Mouse (Mus musculus) midbrain, embryonic 10.5 days (tissue): Measurements from ENCODE around the gene Gm29609. TPM values are rescaled to one million over a fixed set of nuclear protein-coding genes. Genes with fewer than 3 reads are reported as not detected.
A peak's percentile ranks its signal among the peaks of the same experiment; 100 is the strongest.
"Not testable (repeated sequence)": the region's sequence is repeated elsewhere in the genome, so short reads cannot be mapped to it uniquely, and the experiment has no call there.

Experiments
- DNase-seq: peaks from one replicate; pipeline ENCODE4 v3.0.0-alpha.2; 2017; ENCODE audit warnings: low spot score
- H3K27ac ChIP-seq: fragments of 300-500 bp; sonication (generic); replicated peaks from 2 replicates; pipeline ENCODE4 v1.5.1; 2016; ENCODE audit warnings: mild to moderate bottlenecking
- H3K27me3 ChIP-seq: fragments of 300-500 bp; sonication (generic); 2 replicates; pipeline ENCODE4 v1.6.1; 2016; ENCODE audit warnings: low read depth, mild to moderate bottlenecking; ENCODE audit not compliant: poor library complexity, severe bottlenecking
- H3K36me3 ChIP-seq: fragments of 300-500 bp; sonication (generic); 2 replicates; pipeline ENCODE4 v1.6.1; 2016; ENCODE audit warnings: mild to moderate bottlenecking, moderate library complexity
- H3K4me1 ChIP-seq: fragments of 300-500 bp; sonication (generic); 2 replicates; pipeline ENCODE4 v1.6.1; 2016
- H3K4me3 ChIP-seq: fragments of 300-500 bp; sonication (generic); 2 replicates; pipeline ENCODE4 v1.5.1; 2016; ENCODE audit warnings: mild to moderate bottlenecking, moderate library complexity
- H3K9me3 ChIP-seq: fragments of 300-500 bp; sonication (generic); replicated peaks from 2 replicates; pipeline ENCODE4 v1.6.1; 2016; ENCODE audit warnings: mild to moderate bottlenecking
- WGBS: fragments of 180-500 bp; shearing (Covaris S2); methylation state at CpG from one replicate; pipeline ENCODE4 v1.1.7; 2016; 5-methylcytosine and 5-hydroxymethylcytosine counted together
- polyA plus RNA-seq: library from polyadenylated mRNA; unstranded; fragments of >200 nt; fragmentation: Nextera tagmentation; extraction: Ambion mirVana; gene quantifications from 2 replicates; pipeline ENCODE4 v1.2.1, GENCODE M21; 2016

Gm29609 gene
- polyA plus RNA-seq = 1.7 and 2.1 TPM in 2 replicates

GRCm38 (mm10) chr5:31179766-31180630, at the start of gene Gm29609, which contains the start of gene Gtf3c2:
TSS of gene Gm29609 (minus strand) at chr5:31179911.
TSS of gene Gtf3c2 (minus strand) at chr5:31180144.
- H3K9me3 ChIP-seq = no peaks in the 10 kb centered on the region
- no peaks in the 10 kb centered on the region for H3K27me3 ChIP-seq
- H3K36me3 ChIP-seq = peaks cover 23% of the 10 kb centered on the region
- DNase-seq = peak; percentile 93
- H3K4me3 ChIP-seq = peak within 1 kb of the TSS; percentile 97
- H3K4me1 ChIP-seq = peaks cover 15% of the 10 kb centered on the region
- under 1% methylated on average over 59 of the region's 59 CpGs for WGBS
- peak within 1 kb of the TSS; percentile 95 for H3K27ac ChIP-seq

- Histone ChIP-seq H3K27me3 (no peaks in the 10 kb centered on the region), H3K9me3 (no peaks in the 10 kb centered on the region), H3K4me1 (0 out of 2 replicates have a peak, but pooled peaks cover 2% of the 10 kb centered on the region), H3K4me3 (no peak overlapping the region), H3K27ac (no peak overlapping the region), H3K36me3 (no peaks in the 10 kb centered on the region)
- WGBS = 82% methylated on average over 1 of the region's 1 CpGs
- DNase-seq = no peak
Observed at GRCm38 (mm10) chr5:31226641-31227040, 46.9 kb upstream of the Gm29609 start.

GRCm38 (mm10) chr5:31222696-31223095, 43.0 kb upstream of the Gm29609 start:
- no peak overlapping the region for H3K27ac ChIP-seq
- 94% methylated on average over 9 of the region's 9 CpGs for WGBS

GRCm38 (mm10) chr5:31221304-31221945, 41.7 kb upstream of the Gm29609 start:
- peak overlapping the region; percentile 95 for H3K27ac ChIP-seq
- peak; percentile 57 for DNase-seq
- 12% methylated on average over 11 of the region's 11 CpGs for WGBS
- H3K9me3 ChIP-seq = no peaks in the 10 kb centered on the region
- peak overlapping the region; percentile 96 for H3K4me3 ChIP-seq
- H3K27me3 ChIP-seq = no peaks in the 10 kb centered on the region
- peaks cover 24% of the 10 kb centered on the region for H3K4me1 ChIP-seq
- peaks cover 10% of the 10 kb centered on the region; the same call in 1 of the 2 replicates for H3K36me3 ChIP-seq

More at GRCm38 (mm10) chr5:31222696-31223095, 43.0 kb upstream of the Gm29609 start:
- Histone ChIP-seq H3K4me1 (peaks cover 24% of the 10 kb centered on the region), H3K36me3 (no peaks in the 10 kb centered on the region), H3K9me3 (no peaks in the 10 kb centered on the region), H3K4me3 (no peak overlapping the region), H3K27me3 (no peaks in the 10 kb centered on the region)
- no peak for DNase-seq

- H3K27ac ChIP-seq = peak within 1 kb of the TSS; percentile 95
- DNase-seq = peak; percentile 96
- H3K9me3 ChIP-seq = no peaks in the 10 kb centered on the region
- no peaks in the 10 kb centered on the region for H3K27me3 ChIP-seq
- H3K4me1 ChIP-seq = peaks cover 24% of the 10 kb centered on the region
- peaks cover 16% of the 10 kb centered on the region for H3K36me3 ChIP-seq
- under 1% methylated on average over 70 of the region's 70 CpGs for WGBS
- H3K4me3 ChIP-seq = peak within 1 kb of the TSS; percentile 96
Observed at GRCm38 (mm10) chr5:31220448-31221303, 41.0 kb upstream of the Gm29609 start, which contains the start of gene Ppm1g. TSS of gene Ppm1g (minus strand) at chr5:31220687.

GRCm38 (mm10) chr5:31219911-31220447, 40.3 kb upstream of the Gm29609 start:
- under 1% methylated on average over 40 of the region's 40 CpGs for WGBS
- H3K27ac ChIP-seq = peak overlapping the region; percentile 95
- no peaks in the 10 kb centered on the region for H3K27me3 ChIP-seq
- peaks cover 16% of the 10 kb centered on the region for H3K36me3 ChIP-seq
- no peak for DNase-seq
- H3K4me1 ChIP-seq = peaks cover 24% of the 10 kb centered on the region
- H3K4me3 ChIP-seq = peak overlapping the region; percentile 96
- H3K9me3 ChIP-seq = no peaks in the 10 kb centered on the region

GRCm38 (mm10) chr5:31219474-31219873, 39.8 kb upstream of the Gm29609 start:
- Histone ChIP-seq H3K9me3 (no peaks in the 10 kb centered on the region), H3K27me3 (no peaks in the 10 kb centered on the region), H3K27ac (peak overlapping the region; percentile 95), H3K36me3 (peaks cover 16% of the 10 kb centered on the region), H3K4me1 (peaks cover 24% of the 10 kb centered on the region), H3K4me3 (peak overlapping the region; percentile 96)
- 3% methylated on average over 11 of the region's 11 CpGs for WGBS
- DNase-seq = no peak

- WGBS = 6% methylated on average over 2 of the region's 2 CpGs
- H3K4me1 ChIP-seq = peaks cover 24% of the 10 kb centered on the region
- no peaks in the 10 kb centered on the region for H3K27me3 ChIP-seq
- peaks cover 16% of the 10 kb centered on the region for H3K36me3 ChIP-seq
- H3K9me3 ChIP-seq = no peaks in the 10 kb centered on the region
- H3K27ac ChIP-seq = no peak overlapping the region
- DNase-seq = no peak
- H3K4me3 ChIP-seq = peak overlapping the region; percentile 96
Observed at GRCm38 (mm10) chr5:31219070-31219469, 39.4 kb upstream of the Gm29609 start.

GRCm38 (mm10) chr5:31218294-31218693, 38.6 kb upstream of the Gm29609 start:
- Histone ChIP-seq H3K4me1 (peaks cover 24% of the 10 kb centered on the region), H3K36me3 (peaks cover 16% of the 10 kb centered on the region), H3K4me3 (peak overlapping the region; percentile 20; the same call in 1 of the 2 replicates), H3K27me3 (no peaks in the 10 kb centered on the region), H3K27ac (no peak overlapping the region), H3K9me3 (no peaks in the 10 kb centered on the region)
- no peak for DNase-seq
- 77% methylated on average over 7 of the region's 7 CpGs for WGBS

GRCm38 (mm10) chr5:31216554-31216953, 36.8 kb upstream of the Gm29609 start:
- H3K27me3 ChIP-seq, H3K9me3 ChIP-seq, DNase-seq, H3K27ac ChIP-seq, H3K4me3 ChIP-seq: not testable (repeated sequence)
- peaks cover 21% of the 10 kb centered on the region for H3K4me1 ChIP-seq
- WGBS = 89% methylated on average over 6 of the region's 6 CpGs
- H3K36me3 ChIP-seq = peaks cover 16% of the 10 kb centered on the region

- Histone ChIP-seq H3K27ac (no peak overlapping the region), H3K4me3 (no peak overlapping the region), H3K4me1 (peaks cover 27% of the 10 kb centered on the region), H3K9me3 (peaks cover 6% of the 10 kb centered on the region), H3K36me3 (peaks cover 81% of the 10 kb centered on the region), H3K27me3 (no peaks in the 10 kb centered on the region)
- DNase-seq = no peak
- 91% methylated on average over 6 of the region's 6 CpGs for WGBS
Observed at GRCm38 (mm10) chr5:31204421-31204820, 24.7 kb upstream of the Gm29609 start.

- Histone ChIP-seq H3K4me1 (peaks cover 27% of the 10 kb centered on the region), H3K4me3 (no peak overlapping the region), H3K27ac (no peak overlapping the region), H3K27me3 (no peaks in the 10 kb centered on the region), H3K9me3 (peaks cover 6% of the 10 kb centered on the region), H3K36me3 (peaks cover 86% of the 10 kb centered on the region)
- 93% methylated on average over 2 of the region's 2 CpGs for WGBS
- no peak for DNase-seq
Observed at GRCm38 (mm10) chr5:31203866-31204265, 24.2 kb upstream of the Gm29609 start.
